Mouse (Mus musculus) heart, adult 18-20 months (tissue): ENCODE data around the gene Eif3l. TPM values are rescaled to one million over a fixed set of nuclear protein-coding genes. Genes with fewer than 3 reads are reported as not detected.

Source experiments
- DNase-seq, 2 experiments: peaks; one replicate each; pipeline ENCODE4 v3.0.0; 2021 to 2022; ENCODE audit warnings: mixed read lengths in 1 of 2
- total RNA-seq, 2 experiments: library from RNA; stranded (reverse); gene quantifications; 2 replicates each; pipeline ENCODE4 v1.2.3; 2021

Eif3l gene
- total RNA-seq, 2 experiments from 2014 or later: 70.4 to 73.8 TPM

DNA sequence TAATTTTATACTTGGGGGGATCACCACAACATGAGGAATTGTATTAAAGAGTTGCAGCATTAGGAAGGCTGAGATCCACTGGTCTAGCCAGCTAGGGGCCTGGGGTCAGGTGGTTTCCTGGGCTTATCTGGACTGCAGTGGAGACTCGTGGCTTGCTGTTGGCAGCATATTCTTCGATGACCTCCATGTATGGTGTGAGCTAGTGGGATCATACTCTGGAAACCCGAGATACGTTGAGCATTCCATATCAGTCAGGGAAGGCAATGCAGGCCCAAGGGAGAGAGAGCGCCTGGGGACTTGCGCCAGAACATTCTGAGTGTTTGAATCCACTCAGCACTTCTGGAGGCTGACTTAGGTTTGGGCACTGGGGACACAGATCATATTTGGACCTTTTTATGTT, 48.8 kb downstream of the Eif3l start:
- DNase-seq: peak; percentile 67 to 86

DNA sequence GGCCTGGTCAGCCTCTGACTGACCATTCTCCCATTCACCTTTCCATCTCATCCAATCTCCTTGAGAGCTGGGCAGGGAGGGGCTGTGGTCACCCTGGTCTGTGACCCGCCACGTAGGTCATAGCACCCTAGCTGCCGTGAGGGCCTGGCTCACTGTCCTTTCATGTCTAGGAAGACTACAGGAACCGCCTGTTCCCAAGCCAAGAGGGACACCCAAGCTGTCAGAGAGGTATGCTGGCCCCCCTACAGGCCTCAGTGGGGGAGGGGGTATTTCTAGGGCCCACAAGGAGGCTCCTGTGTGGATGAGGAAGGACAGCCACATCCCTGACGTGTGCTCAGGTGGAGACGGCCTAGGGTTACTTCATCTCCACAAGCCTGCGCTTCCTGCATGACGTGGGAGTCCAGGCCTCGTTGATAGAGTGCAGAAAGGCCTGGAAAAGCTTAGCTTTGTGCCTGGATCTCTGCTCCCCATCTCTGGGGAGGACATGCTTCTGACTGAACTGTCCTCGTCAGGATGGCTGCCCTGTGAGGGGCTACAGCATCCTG, 49.4 kb downstream of the Eif3l start:
- DNase-seq: peak in 1 of 2 experiments; percentile 17

GRCm38 (mm10) chr15:79126217-79126932, 51.4 kb downstream of the Eif3l start:
- DNase-seq: peak; percentile 44 to 77

DNA sequence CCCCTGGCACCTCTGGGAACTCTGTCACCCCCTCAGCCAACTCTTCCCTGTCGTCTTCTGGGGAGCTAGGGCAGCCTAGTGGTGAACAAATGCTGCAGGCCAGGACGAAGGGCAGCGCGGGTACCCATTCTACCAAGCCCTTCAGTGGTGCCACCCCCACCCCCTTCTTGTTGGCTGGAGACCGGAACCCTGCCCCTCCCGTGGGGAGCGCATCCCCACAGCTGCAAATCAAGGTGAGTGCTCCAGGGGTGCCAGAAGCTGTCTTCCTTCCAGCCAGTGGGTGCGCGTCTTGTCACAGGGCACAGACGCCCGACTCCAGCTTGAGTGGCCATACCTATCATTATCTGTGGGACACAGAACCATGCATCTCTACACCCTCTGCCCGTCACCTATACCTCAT, 52.1 kb downstream of the Eif3l start:
- no peak for DNase-seq

DNA sequence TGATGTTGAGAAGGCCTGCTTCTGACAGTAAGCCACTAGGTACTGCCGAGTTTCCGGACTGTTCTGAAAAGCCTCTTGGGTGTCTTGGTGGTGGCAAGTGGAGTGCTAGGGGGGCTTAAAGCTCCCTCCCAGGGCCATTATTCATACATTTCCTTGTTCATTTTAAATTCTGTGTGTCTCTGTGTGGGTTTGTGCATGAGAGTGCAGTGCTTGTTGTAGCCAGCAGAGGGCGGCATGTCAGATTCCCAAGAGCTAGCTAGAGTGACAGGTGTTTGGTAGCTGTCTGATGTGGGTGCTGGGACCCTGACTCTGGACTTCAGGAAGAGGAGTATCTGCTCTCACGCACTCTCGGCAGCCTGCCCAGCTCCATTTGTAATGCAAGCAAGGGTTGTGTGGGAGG, 53.2 kb downstream of the Eif3l start:
- DNase-seq: no peak

DNA sequence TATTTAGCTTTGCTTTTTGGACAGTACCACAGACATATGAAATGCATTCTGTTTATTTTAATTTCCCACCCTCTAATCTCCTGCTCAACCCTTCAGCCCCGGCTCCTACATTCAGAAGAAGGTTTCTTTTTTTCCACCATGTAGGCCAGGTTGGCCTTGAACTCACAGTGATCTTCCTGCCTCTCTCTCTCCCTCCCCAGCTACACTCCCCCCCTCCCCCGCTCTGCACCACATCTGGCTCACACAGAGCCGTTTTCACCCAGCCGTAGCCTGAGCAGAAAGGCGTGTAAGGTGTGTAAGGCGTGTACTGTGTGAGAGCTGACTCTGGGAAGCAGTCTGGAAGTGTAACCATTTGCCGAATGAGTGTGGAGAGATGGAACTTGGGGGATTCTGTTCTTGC, 54.3 kb downstream of the Eif3l start:
- DNase-seq: no peak

DNA sequence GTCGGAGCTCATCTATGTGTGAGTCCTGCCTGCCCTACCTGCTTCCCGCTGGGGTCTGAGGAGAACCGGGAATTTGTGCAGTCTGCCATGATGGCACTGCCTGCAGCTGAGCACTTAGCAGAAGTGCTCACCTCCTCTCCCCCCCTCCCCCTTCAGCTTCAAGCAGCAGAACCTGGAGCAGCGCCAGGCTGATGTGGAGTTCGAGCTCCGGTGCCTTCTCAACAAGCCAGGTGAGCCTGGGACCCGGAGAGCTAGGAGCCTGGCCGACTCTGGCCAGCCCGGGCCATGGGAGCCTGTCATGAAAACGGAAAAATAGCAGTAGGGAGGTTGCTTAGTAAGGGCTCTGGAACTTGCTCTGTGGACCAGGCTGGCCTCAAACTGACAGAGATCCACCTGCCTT, 55.8 kb downstream of the Eif3l start:
- no peak for DNase-seq

GRCm38 (mm10) chr15:79131442-79131841, 56.5 kb downstream of the Eif3l start:
- DNase-seq: peak; percentile 87 to 92

DNA sequence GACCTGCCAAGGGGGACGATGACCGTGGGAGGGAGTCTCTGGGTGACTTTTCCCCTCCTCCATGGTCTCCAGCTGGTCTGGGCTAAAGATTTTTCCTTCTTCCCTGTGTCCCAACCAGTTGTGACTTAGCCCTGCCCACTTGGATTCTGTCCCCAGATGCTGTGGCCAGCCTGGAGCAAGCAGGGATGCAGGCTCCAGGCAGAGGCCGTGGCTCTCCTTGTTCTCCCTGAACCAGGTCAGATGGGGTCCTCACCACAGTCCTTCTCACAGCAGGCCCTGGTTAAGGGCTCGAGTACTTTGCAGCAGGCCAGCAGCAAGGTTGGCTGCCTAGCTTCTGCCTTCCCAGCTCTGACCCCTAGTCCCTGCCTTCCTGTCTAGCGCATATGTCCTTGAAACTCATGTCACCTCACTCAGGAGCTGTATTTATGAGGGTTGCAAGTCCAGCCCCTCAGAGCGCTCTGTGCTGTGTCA, 58.2 kb downstream of the Eif3l start:
- peak; percentile 58 to 80 for DNase-seq

DNA sequence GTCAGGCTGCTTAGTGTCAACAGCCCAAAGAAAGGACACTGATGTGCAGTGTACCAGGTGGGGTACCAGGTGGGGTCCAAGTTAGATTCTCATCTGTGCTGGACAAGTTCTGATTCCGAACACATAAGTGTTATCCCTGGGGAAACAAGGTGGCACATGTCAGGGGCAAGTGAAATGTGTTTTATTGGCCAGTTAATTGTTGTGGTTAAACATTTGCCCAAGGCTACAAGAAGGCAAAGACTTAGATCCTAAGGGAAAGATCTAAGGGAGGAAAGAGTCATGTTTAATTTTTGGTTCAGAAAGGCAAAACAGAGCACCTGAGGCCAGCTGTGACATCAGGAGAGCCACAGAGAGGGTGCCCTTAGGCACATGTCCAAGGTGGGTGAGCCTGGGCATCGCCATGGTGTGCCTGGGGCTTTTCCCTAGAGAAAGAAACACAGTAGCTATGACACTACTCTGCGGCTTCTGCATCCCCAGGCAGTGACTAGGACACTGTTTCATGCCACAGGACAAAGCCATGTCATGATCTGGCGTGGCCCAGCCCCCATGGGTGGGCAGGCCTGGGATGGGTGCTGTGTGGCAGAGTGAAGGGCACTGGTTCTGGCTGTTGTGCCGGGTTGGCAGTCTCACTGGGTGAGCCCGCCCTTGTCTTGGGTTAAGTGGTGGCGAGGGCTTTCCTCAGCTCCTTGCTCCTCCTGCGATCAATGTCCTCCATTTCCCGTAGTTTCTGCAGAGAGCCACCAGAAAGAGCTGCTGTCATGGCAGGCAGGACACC, 59.7 kb downstream of the Eif3l start:
- DNase-seq: no peak

GRCm38 (mm10) chr15:79135332-79135731, 60.4 kb downstream of the Eif3l start:
- no peak for DNase-seq

DNA sequence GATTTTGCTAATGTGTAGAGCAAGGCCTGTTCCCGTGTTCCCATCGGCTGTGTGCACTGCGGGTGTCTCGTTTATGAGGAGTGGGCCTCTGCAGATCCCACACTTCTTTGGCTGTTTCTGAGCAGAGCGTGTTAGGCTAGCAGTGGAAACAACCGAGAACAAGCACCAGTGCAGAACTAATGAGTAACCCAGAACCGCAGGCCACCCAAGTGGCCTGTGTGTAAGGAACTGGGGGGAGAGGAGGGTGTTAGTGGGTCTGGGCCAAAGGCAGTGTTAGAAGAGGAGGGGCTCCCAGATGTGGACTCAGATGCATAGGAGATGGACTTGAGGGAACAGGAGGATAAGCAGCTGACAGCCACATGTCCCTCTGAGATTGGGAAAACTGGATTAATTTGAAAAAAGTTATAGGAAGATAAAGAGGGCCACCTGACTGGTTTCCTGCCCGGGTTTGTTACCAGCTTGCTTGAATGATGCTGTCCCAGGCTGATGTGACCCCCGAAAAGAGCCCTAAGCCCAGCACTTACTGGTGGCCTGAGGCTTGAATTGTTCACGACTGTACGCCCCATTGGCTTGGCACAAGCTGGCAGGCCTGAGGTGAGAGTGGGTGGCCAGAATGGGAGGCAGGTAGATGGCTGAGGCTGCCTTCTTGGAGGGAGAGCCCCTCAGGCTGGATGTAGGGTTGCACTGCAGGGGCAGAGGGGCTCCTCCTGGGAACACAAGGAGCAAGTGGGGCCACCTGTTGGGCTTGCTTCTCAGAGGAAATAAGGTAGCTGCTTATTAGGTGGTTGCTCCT, 61.0 kb downstream of the Eif3l start:
- DNase-seq: no peak

- DNase-seq: no peak
These were observed 64.7 kb downstream of the Eif3l start for GRCm38 (mm10) chr15:79139640-79140039.

GRCm38 (mm10) chr15:79140866-79141565, 66.0 kb downstream of the Eif3l start, which contains the start of the genes Polr2f and 1700088E04Rik:
Gene Polr2f (plus strand): TSS chr15:79141009.
Gene 1700088E04Rik (minus strand): TSS chr15:79141253.
- peak; percentile 96 to 98 for DNase-seq

DNA sequence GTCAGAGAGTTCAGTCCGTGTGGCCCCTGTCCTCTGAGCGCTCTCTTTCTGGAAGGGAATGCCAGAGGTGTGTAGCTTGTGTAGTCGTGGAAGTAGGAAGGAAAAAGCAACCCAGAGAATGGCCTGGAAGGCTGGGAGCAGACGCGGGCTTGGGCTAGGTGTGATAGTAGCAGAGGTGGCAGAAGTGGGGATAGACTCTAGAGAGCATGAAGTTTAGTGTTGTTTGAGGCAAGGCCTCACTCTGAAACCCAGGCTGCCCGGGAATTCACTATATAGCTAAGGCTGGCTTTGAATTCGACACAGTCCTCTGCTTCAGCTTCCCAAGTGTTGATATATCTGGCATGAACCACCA, 66.6 kb downstream of the Eif3l start:
- no peak for DNase-seq

DNA sequence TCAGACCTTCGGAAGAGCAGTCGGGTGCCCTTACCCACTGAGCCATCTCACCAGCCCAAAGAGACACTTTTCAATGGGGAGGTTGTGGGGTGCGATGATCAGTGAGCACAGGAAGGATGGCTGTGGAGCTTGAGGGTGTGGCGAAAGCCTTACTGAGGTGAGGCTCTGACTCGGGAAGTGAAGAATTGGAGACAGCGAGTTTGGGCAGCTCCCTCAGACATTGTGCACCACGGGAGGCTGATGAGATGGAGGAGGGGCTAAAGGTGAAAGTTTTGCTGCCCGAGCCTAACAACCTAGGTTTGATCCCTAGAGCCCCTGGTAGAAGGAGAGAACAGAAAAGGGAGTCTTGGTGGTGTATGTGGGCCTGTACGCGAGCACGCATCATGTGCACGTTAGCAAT, 68.3 kb downstream of the Eif3l start:
- no peak for DNase-seq

Other genes starting within 250 kb of the Eif3l start
- gene Cdc42ep1, start 232.6 kb upstream of the Eif3l start, total RNA-seq: 10 to 100 TPM; 26.3 to 27.9 TPM
- not detected for gene Lgals2, start 219.7 kb upstream of the Eif3l start, total RNA-seq
- gene Gga1, start 198.0 kb upstream of the Eif3l start, total RNA-seq: 10 to 100 TPM; 40.3 to 45.2 TPM
- under 1 TPM; 0.10 to 0.27 TPM for gene Gm49510, start 175.5 kb upstream of the Eif3l start, total RNA-seq
- gene Sh3bp1, start 175.4 kb upstream of the Eif3l start, total RNA-seq: 1 to 10 TPM; 3.5 to 7.1 TPM
- gene Pdxp, start 161.3 kb upstream of the Eif3l start, total RNA-seq: under 1 TPM; 0.62 to 0.64 TPM
- 100 to 1,000 TPM; 185 to 222 TPM for gene Lgals1, start 148.5 kb upstream of the Eif3l start, total RNA-seq
- 10 to 100 TPM; 15.7 to 19.1 TPM for gene Nol12, start 140.2 kb upstream of the Eif3l start, total RNA-seq
- gene Triobp, start 127.5 kb upstream of the Eif3l start, total RNA-seq: 10 to 100 TPM; 25.5 to 30.2 TPM
- gene H1f0, start 46.7 kb upstream of the Eif3l start, total RNA-seq: 10 to 100 TPM; 62.5 to 70.0 TPM
- gene Galr3, start 33.3 kb upstream of the Eif3l start, total RNA-seq: not detected
- 1 to 10 TPM; 7.2 to 8.6 TPM for gene Ankrd54, start 12.3 kb upstream of the Eif3l start, total RNA-seq
- 10 to 100 TPM; 38.5 to 44.1 TPM for gene Micall1, start 33.7 kb downstream of the Eif3l start, total RNA-seq
- gene Polr2f, start 65.8 kb downstream of the Eif3l start, total RNA-seq: 100 to 1,000 TPM; 135 TPM
- gene 1700088E04Rik, start 66.1 kb downstream of the Eif3l start, total RNA-seq: 1 to 10 TPM in 1 of 2 experiments, under 1 TPM in 1; 0.89 to 3.4 TPM
- 1 to 10 TPM; 1.4 TPM for gene Sox10, start 90.1 kb downstream of the Eif3l start, total RNA-seq
- 10 to 100 TPM; 22.4 to 22.8 TPM for gene Pick1, start 154.0 kb downstream of the Eif3l start, total RNA-seq
- 1 to 10 TPM; 1.2 to 1.3 TPM for gene Gm49486, start 154.2 kb downstream of the Eif3l start, total RNA-seq
- gene Slc16a8, start 179.6 kb downstream of the Eif3l start, total RNA-seq: under 1 TPM; 0.50 to 0.64 TPM
- gene Baiap2l2, start 210.4 kb downstream of the Eif3l start, total RNA-seq: under 1 TPM; 0.13 to 0.25 TPM